Mouse (Mus musculus) MEL (cell line): ENCODE results near the gene Ccdc47.

ENCODE experiments used
- CTCF ChIP-seq, 3 experiments: IDR thresholded peaks in 2 of 3; conservative IDR thresholded peaks in 1 of 3; 2 replicates each; pipeline ENCODE4 v1.5.1; 2011 to 2012; ENCODE audit warnings: low read length in 3 of 3, low read depth in 2 of 3, mild to moderate bottlenecking in 2 of 3, improper control_type of control experiment in 1 of 3, inconsistent platforms in 1 of 3, mixed read lengths in 1 of 3, moderate library complexity in 1 of 3; ENCODE audit not compliant: control insufficient read depth in 1 of 3, insufficient read depth in 1 of 3, poor library complexity in 1 of 3, severe bottlenecking in 1 of 3
- E2F4 ChIP-seq: IDR thresholded peaks from 2 replicates; pipeline ENCODE4 v1.6.1; 2011; ENCODE audit warnings: low read depth, low read length, improper control_type of control experiment, borderline replicate concordance
- EP300 ChIP-seq, 2 experiments: IDR thresholded peaks; 2 replicates each; pipeline ENCODE4 v1.6.1; 2011; ENCODE audit warnings: improper control_type of control experiment in 2 of 2, low read length in 2 of 2, low read depth in 1 of 2, mild to moderate bottlenecking in 1 of 2
- MAX ChIP-seq: IDR thresholded peaks from 2 replicates; pipeline ENCODE4 v1.6.1; 2011; ENCODE audit warnings: low read length, improper control_type of control experiment
- MAZ ChIP-seq: IDR thresholded peaks from 2 replicates; pipeline ENCODE4 v1.6.1; 2012; ENCODE audit warnings: low read depth, mild to moderate bottlenecking, inconsistent platforms, low read length, improper control_type of control experiment
- POLR2A ChIP-seq, 2 experiments: IDR thresholded peaks; 2 replicates each; pipeline ENCODE4 v1.6.1; 2011 to 2012; ENCODE audit warnings: low read length in 2 of 2, mild to moderate bottlenecking in 2 of 2, control low read depth in 1 of 2, improper control_type of control experiment in 1 of 2, low read depth in 1 of 2, moderate library complexity in 1 of 2; ENCODE audit not compliant: control insufficient read depth in 1 of 2, insufficient read depth in 1 of 2, poor library complexity in 1 of 2
- POLR2AphosphoS2 ChIP-seq: IDR thresholded peaks from 2 replicates; pipeline ENCODE4 v1.6.1; 2011; ENCODE audit warnings: low read length, improper control_type of control experiment
- RCOR1 ChIP-seq: IDR thresholded peaks from 2 replicates; pipeline ENCODE4 v1.6.1; 2012; ENCODE audit warnings: low read depth, mild to moderate bottlenecking, inconsistent platforms, low read length, improper control_type of control experiment
- UBTF ChIP-seq: IDR thresholded peaks from 2 replicates; pipeline ENCODE4 v1.6.1; 2012; ENCODE audit warnings: low read depth, mild to moderate bottlenecking, inconsistent platforms, low read length, improper control_type of control experiment, moderate library complexity, borderline replicate concordance; ENCODE audit not compliant: insufficient read depth
- USF1 ChIP-seq: IDR thresholded peaks from 2 replicates; pipeline ENCODE4 v1.6.1; 2014; ENCODE audit warnings: low read depth, mild to moderate bottlenecking, inconsistent platforms, low read length, improper control_type of control experiment, moderate library complexity
- USF2 ChIP-seq, 2 experiments: IDR thresholded peaks; 2 replicates each; pipeline ENCODE4 v1.6.1; 2011 to 2012; ENCODE audit warnings: improper control_type of control experiment in 2 of 2, low read length in 2 of 2, borderline replicate concordance in 1 of 2, inconsistent platforms in 1 of 2, low read depth in 1 of 2, mild to moderate bottlenecking in 1 of 2; ENCODE audit not compliant: insufficient read depth in 1 of 2

DNA sequence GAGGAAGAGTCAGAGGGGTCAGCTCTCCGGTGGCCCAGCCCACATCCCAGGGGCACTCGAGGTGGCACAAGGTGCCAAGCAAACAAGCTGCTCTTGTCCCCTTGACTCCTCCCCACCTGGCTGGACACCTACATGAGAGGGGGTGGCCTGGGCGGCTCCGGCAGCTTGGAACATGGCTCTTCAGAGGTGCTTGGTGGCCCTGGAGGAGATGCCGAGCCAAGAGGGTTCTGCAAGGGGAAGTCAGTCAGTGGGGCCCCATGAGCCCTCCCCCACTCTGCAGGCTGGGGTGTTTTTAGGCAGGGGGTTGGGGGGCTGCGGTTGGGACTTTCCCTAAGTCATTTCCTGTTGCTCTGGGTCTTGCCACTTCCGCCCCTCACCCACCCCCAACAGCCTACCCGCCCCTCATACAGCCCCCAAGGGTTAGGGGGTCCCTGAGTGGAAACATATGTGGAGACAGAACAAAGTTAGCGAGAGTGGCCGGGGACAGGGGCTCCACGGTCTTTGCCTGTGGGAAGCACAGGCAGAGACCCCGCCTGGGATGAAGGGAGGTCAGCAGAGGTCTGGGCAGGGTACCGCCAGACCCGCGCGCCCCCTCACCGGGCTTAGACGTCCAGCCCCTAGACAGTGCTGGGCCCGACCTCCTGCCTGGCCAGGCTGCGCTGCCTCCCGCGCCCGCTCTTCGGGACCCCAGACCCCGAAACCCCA is 56.8 kb downstream of the Ccdc47 start:
- TF ChIP-seq MAX: 0 out of 2 replicates have a peak, but pooled peaks have one; percentile 6
- TF ChIP-seq USF2 (IDR thresholded peaks at IDR 0.05; ENCODE audit: borderline replicate concordance in 1 of 2, insufficient read depth in 1 of 2, low read depth in 1 of 2, low read length in 2 of 2): no peak
- TF ChIP-seq POLR2A (IDR thresholded peaks at IDR 0.05; ENCODE audit: control insufficient read depth in 1 of 2, insufficient read depth in 1 of 2, low read depth in 1 of 2, low read length in 2 of 2, poor library complexity in 1 of 2): no peak
- TF ChIP-seq E2F4: no peak
- no peak for TF ChIP-seq CTCF (IDR thresholded peaks at IDR 0.05 in 2 of 3, conservative IDR thresholded peaks at IDR 0.05 in 1 of 3; ENCODE audit: control insufficient read depth in 1 of 3, insufficient read depth in 1 of 3, low read depth in 2 of 3, low read length in 3 of 3, poor library complexity in 1 of 3, severe bottlenecking in 1 of 3)
- no peak for TF ChIP-seq UBTF
- TF ChIP-seq USF1: no peak
- TF ChIP-seq MAZ: peak; percentile 97; the same call in 1 of the 2 replicates
- TF ChIP-seq EP300 (IDR thresholded peaks at IDR 0.05; ENCODE audit: low read depth in 1 of 2, low read length in 2 of 2): peak; percentile 39 to 81; a peak in 3 of 4 replicates
- TF ChIP-seq RCOR1: peak; percentile 31; the same call in 1 of the 2 replicates
- no peak for TF ChIP-seq POLR2AphosphoS2
